In the genomic region with DNA sequence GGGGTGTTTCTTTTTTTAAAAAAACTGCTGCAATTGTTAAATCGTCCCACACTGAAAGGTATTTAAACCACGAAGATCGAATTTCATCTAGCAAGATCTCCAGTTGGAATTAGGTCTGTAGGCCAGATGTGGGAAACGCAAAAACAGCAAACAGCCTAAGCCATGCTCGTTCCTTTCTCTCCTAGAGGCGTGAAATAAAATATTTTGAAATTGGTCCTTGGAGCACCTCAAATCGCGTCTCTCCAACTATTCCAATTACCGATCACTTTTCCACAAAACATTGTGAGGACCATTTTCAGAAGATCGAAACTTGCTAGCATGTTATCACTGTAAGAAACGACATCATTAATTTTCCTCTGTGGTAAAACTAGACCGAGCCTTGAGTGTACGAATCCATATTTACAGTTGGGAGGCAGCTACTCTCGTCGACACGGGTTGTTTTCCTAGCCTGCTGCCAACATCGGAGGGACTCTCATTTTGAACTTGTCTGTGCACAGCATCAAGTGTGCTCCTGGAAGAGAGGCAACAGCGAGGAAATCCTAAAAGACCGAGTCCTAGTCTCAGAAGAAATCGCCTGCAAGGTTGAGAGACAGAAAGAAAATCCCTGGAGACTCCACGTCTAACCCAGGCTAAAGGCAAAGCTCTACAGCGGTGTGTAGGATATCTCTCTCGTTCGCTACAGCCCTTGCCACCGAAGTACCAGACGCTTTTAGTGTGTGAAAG, we compare ENCODE assay signal across 8 mouse cellular contexts. TPM values are rescaled to one million over a fixed set of nuclear protein-coding genes. Genes with fewer than 3 reads are reported as not detected.
A peak's percentile ranks its signal among the peaks of the same experiment; 100 is the strongest.
DNase-seq lines count a peak whose midpoint lies in the region; ATAC-seq lines count a peak whose summit lies in the region.

No protein-coding gene starts in this region.

- no peaks in the 10 kb centered on the region for H3K27me3 ChIP-seq in forebrain, embryonic 14.5 days (replicated peaks; ENCODE audit: control insufficient read depth, insufficient read depth, low read length)
- no peaks in the 10 kb centered on the region for H3K27me3 ChIP-seq in hindbrain, embryonic 11.5 days (ENCODE audit: control insufficient read depth, insufficient read depth, low read length)
- no peaks in the 10 kb centered on the region for H3K27me3 ChIP-seq in splenic B cell, adult 2 months (ENCODE audit: control insufficient read depth, insufficient read depth, low read length, poor library complexity, severe bottlenecking)

- under 1% methylated on average over 26 of the region's 26 CpGs for whole genome bisulfite sequencing in forebrain, embryonic 14.5 days
- under 1% methylated on average over 26 of the region's 26 CpGs for WGBS in hindbrain, embryonic 11.5 days
- WGBS in macrophage (ENCODE audit: missing documents), result 2% methylated on average over 26 of the region's 26 CpGs

- no peak for ATAC-seq in CD4-positive, CD25-positive, alpha-beta regulatory T cell, adult 4 months
- ATAC-seq in forebrain, embryonic 14.5 days, result no peak
- ATAC-seq in hindbrain, embryonic 11.5 days (ENCODE audit: low FRiP score), result no peak

- peak overlapping the region; percentile 94 for H3K4me3 ChIP-seq in brown adipose tissue, adult 24 weeks (ENCODE audit: insufficient read depth, low read depth, low read length)
- H3K4me3 ChIP-seq in forebrain, embryonic 14.5 days (ENCODE audit: low read depth, low read length), result peak overlapping the region; percentile 96
- H3K4me3 ChIP-seq in hindbrain, embryonic 11.5 days (ENCODE audit: low read depth, low read length), result peak overlapping the region; percentile 99
- peak overlapping the region; percentile 100 for H3K4me3 ChIP-seq in macrophage (ENCODE audit: inconsistent target)

- peak overlapping the region; percentile 67 for H3K4me2 ChIP-seq in forebrain, embryonic 14.5 days (ENCODE audit: low read length)
- H3K4me2 ChIP-seq in hindbrain, embryonic 11.5 days (replicated peaks; ENCODE audit: low read depth, low read length), result peak overlapping the region; percentile 54

- no peaks in the 10 kb centered on the region for H3K4me1 ChIP-seq in brown adipose tissue, adult 24 weeks (ENCODE audit: control insufficient read depth, insufficient read depth, insufficient read length, low read length)
- peaks cover 11% of the 10 kb centered on the region for H3K4me1 ChIP-seq in forebrain, embryonic 14.5 days (ENCODE audit: control insufficient read depth, insufficient read depth, low read length)
- 0 out of 2 replicates have a peak, but pooled peaks cover 2% of the 10 kb centered on the region for H3K4me1 ChIP-seq in hindbrain, embryonic 11.5 days (replicated peaks; ENCODE audit: control insufficient read depth, insufficient read depth, low read length)

- H3K79me2 ChIP-seq in macrophage (ENCODE audit: inconsistent target), result peaks cover 41% of the 10 kb centered on the region

- no peaks in the 10 kb centered on the region for H3K9me3 ChIP-seq in forebrain, embryonic 14.5 days (replicated peaks; ENCODE audit: control insufficient read depth, low read length)
- no peaks in the 10 kb centered on the region for H3K9me3 ChIP-seq in hindbrain, embryonic 11.5 days (ENCODE audit: control insufficient read depth, low read length)

- peaks cover 18% of the 10 kb centered on the region for H3K36me3 ChIP-seq in forebrain, embryonic 14.5 days (ENCODE audit: control insufficient read depth, insufficient read depth, low read length)
- no peaks in the 10 kb centered on the region for H3K36me3 ChIP-seq in hindbrain, embryonic 11.5 days (ENCODE audit: control insufficient read depth, insufficient read depth, low read length)
- no peaks in the 10 kb centered on the region for H3K36me3 ChIP-seq in macrophage (ENCODE audit: inconsistent target)
- H3K36me3 ChIP-seq in splenic B cell, adult 2 months (ENCODE audit: control insufficient read depth, insufficient read depth, low read length, poor library complexity, severe bottlenecking), result no peaks in the 10 kb centered on the region

- DNase-seq in CD4-positive, CD25-positive, alpha-beta regulatory T cell, adult 2 months (ENCODE audit: low read depth, low spot score), result peak; percentile 31
- peak; percentile 80 for DNase-seq in forebrain, embryonic 14.5 days (ENCODE audit: low spot score)
- peak; percentile 79 for DNase-seq in hindbrain, embryonic 11.5 days (ENCODE audit: low spot score)
- DNase-seq in left cerebral cortex, adult 11 months (ENCODE audit: low spot score), result peak; percentile 6
- peak; percentile 30 for DNase-seq in splenic B cell, adult 2 months (ENCODE audit: low read depth, low spot score)

- H3K9ac ChIP-seq in forebrain, embryonic 14.5 days (ENCODE audit: low read length), result peak overlapping the region; percentile 100
- peak overlapping the region; percentile 100 for H3K9ac ChIP-seq in hindbrain, embryonic 11.5 days (ENCODE audit: low read depth, low read length)

- peak overlapping the region; percentile 88 for H3K27ac ChIP-seq in brown adipose tissue, adult 24 weeks (replicated peaks; ENCODE audit: low read depth, low read length)
- peak overlapping the region; percentile 100 for H3K27ac ChIP-seq in forebrain, embryonic 14.5 days (ENCODE audit: low read depth, low read length)
- H3K27ac ChIP-seq in hindbrain, embryonic 11.5 days (ENCODE audit: low read depth, low read length), result peak overlapping the region; percentile 100
- peak overlapping the region; percentile 93 for H3K27ac ChIP-seq in macrophage

RNA-seq across cellular contexts. Expression of gene Marcks, which starts 0.9 kb away (rescaled TPM):
- polyA plus RNA-seq in CD4-positive, CD25-positive, alpha-beta regulatory T cell, adult 4 months (2017; shearing (Covaris generic)), result 1 to 10 TPM in 1 of 2 experiments, under 1 TPM in 1; 0.54 to 1.1 TPM
- polyA plus RNA-seq in brown adipose tissue, adult 24 weeks (2012; ENCODE audit: insufficient read depth, insufficient read length, missing spikeins), result 39.9 and 44.6 TPM in 2 replicates
- polyA plus RNA-seq in forebrain, embryonic 14.5 days (2014; fragmentation: Nextera tagmentation; extraction: Ambion mirVana), result 319 and 350 TPM in 2 replicates
- 407 and 453 TPM in 2 replicates for polyA plus RNA-seq in hindbrain, embryonic 11.5 days (2014; fragmentation: Nextera tagmentation; extraction: Ambion mirVana)
- 100 to 1,000 TPM in 25 of 26 experiments, 10 to 100 TPM in 1; 69.7 to 324 (median 222) TPM for total RNA-seq in macrophage (2018; cell fraction: chromatin; rRNA removed)
- 100 to 1,000 TPM; 217 to 702 (median 423) TPM for total RNA-seq in macrophage (2018; cell fraction: cytosol; rRNA removed)
- 100 to 1,000 TPM; 328 to 909 (median 702) TPM for total RNA-seq in macrophage (2018; cell fraction: nucleus; rRNA removed)
- 148 to 286 TPM (median 166 TPM) in 3 replicates for polyA plus RNA-seq in macrophage (2018)

Comparison
In these comparisons a context has a peak if more than half of its experiments do, and no peak if none do; other contexts are left out.
1. DNase-seq: peak in every context shown above with its lines; median percentile 80 in forebrain, embryonic 14.5 days; 79 in hindbrain, embryonic 11.5 days; 31 in CD4-positive, CD25-positive, alpha-beta regulatory T cell, adult 2 months; 30 in splenic B cell, adult 2 months; 6 in left cerebral cortex, adult 11 months.
2. RNA of gene Marcks, which starts 0.9 kb away (polyA plus RNA-seq): 407 to 453 TPM in hindbrain, embryonic 11.5 days, 319 to 350 TPM in forebrain, embryonic 14.5 days, 148 to 286 TPM in macrophage and 39.9 to 44.6 TPM in brown adipose tissue, adult 24 weeks; 0.54 to 1.1 TPM in CD4-positive, CD25-positive, alpha-beta regulatory T cell, adult 4 months; every median in the first group is over 10 times any median in the second.
3. Peak in every context shown above with its lines, with median percentiles within 50 percentile points of each other: H3K27ac ChIP-seq and H3K4me3 ChIP-seq.